Mouse (Mus musculus): Measurements from ENCODE around the gene Fgfr2. TPM values are rescaled to one million over a fixed set of nuclear protein-coding genes. Genes with fewer than 3 reads are reported as not detected.

Gene Fgfr2
- polyA plus RNA-seq, 1 experiment from 2014 or later, result 20.3 TPM

- no peak for ATAC-seq (replicated peaks; ENCODE audit: extremely low read depth, insufficient read depth, low FRiP score)
- H3K4me1 ChIP-seq (ENCODE audit: control insufficient read depth, insufficient read depth, low read length), result no peaks in the 10 kb centered on the region
- no peaks in the 10 kb centered on the region for H3K27me3 ChIP-seq (ENCODE audit: control insufficient read depth, insufficient read depth, low read length)
- no peak overlapping the region for H3K4me3 ChIP-seq (ENCODE audit: low read length)
- H3K27ac ChIP-seq (ENCODE audit: low read length), result no peak overlapping the region
- 74% methylated on average over 2 of the region's 2 CpGs for WGBS
- H3K9me3 ChIP-seq (replicated peaks; ENCODE audit: control insufficient read depth, low read length), result no peaks in the 10 kb centered on the region
- no peak overlapping the region for H3K4me2 ChIP-seq (ENCODE audit: low read depth, low read length)
- H3K36me3 ChIP-seq (ENCODE audit: control insufficient read depth, insufficient read depth), result no peaks in the 10 kb centered on the region
- H3K9ac ChIP-seq (ENCODE audit: low read length), result no peak overlapping the region
Measured at GRCm38 (mm10) chr7:132343900-132344299, 779.2 kb downstream of the Fgfr2 start.

GRCm38 (mm10) chr7:132343146-132343545 is 780.0 kb downstream of the Fgfr2 start:
- H3K4me3 ChIP-seq (ENCODE audit: low read length), result no peak overlapping the region
- ATAC-seq (replicated peaks; ENCODE audit: extremely low read depth, insufficient read depth, low FRiP score), result no peak
- 75% methylated on average over 2 of the region's 2 CpGs for WGBS

GRCm38 (mm10) chr7:132339041-132339839 is 783.9 kb downstream of the Fgfr2 start:
- 50% methylated on average over 14 of the region's 14 CpGs for WGBS
- no peak overlapping the region for H3K4me2 ChIP-seq (ENCODE audit: low read depth, low read length)

More at GRCm38 (mm10) chr7:132343146-132343545, 780.0 kb downstream of the Fgfr2 start:
- Histone ChIP-seq H3K4me2 (ENCODE audit: low read depth, low read length) (no peak overlapping the region), H3K27me3 (ENCODE audit: control insufficient read depth, insufficient read depth, low read length) (no peaks in the 10 kb centered on the region), H3K27ac (ENCODE audit: low read length) (no peak overlapping the region), H3K9me3 (replicated peaks; ENCODE audit: control insufficient read depth, low read length) (no peaks in the 10 kb centered on the region), H3K36me3 (ENCODE audit: control insufficient read depth, insufficient read depth) (no peaks in the 10 kb centered on the region), H3K4me1 (ENCODE audit: control insufficient read depth, insufficient read depth, low read length) (no peaks in the 10 kb centered on the region), H3K9ac (ENCODE audit: low read length) (no peak overlapping the region)

GRCm38 (mm10) chr7:132338350-132338749 is 784.8 kb downstream of the Fgfr2 start:
- no peak overlapping the region for H3K4me3 ChIP-seq (ENCODE audit: low read length)
- H3K36me3 ChIP-seq (ENCODE audit: control insufficient read depth, insufficient read depth), result no peaks in the 10 kb centered on the region
- no peak for ATAC-seq (replicated peaks; ENCODE audit: extremely low read depth, insufficient read depth, low FRiP score)
- peak overlapping the region; percentile 87 for H3K27ac ChIP-seq (ENCODE audit: low read length)
- H3K9me3 ChIP-seq (replicated peaks; ENCODE audit: control insufficient read depth, low read length), result no peaks in the 10 kb centered on the region
- 61% methylated on average over 6 of the region's 6 CpGs for WGBS
- H3K27me3 ChIP-seq (ENCODE audit: control insufficient read depth, insufficient read depth, low read length), result no peaks in the 10 kb centered on the region
- H3K4me2 ChIP-seq (ENCODE audit: low read depth, low read length), result no peak overlapping the region
- H3K4me1 ChIP-seq (ENCODE audit: control insufficient read depth, insufficient read depth, low read length), result peaks cover 5% of the 10 kb centered on the region
- H3K9ac ChIP-seq (ENCODE audit: low read length), result no peak overlapping the region

More at GRCm38 (mm10) chr7:132339041-132339839, 783.9 kb downstream of the Fgfr2 start:
- Histone ChIP-seq H3K36me3 (ENCODE audit: control insufficient read depth, insufficient read depth) (no peaks in the 10 kb centered on the region), H3K4me3 (ENCODE audit: low read length) (no peak overlapping the region), H3K9me3 (replicated peaks; ENCODE audit: control insufficient read depth, low read length) (no peaks in the 10 kb centered on the region), H3K27ac (ENCODE audit: low read length) (peak overlapping the region; percentile 87), H3K4me1 (ENCODE audit: control insufficient read depth, insufficient read depth, low read length) (peaks cover 5% of the 10 kb centered on the region), H3K9ac (ENCODE audit: low read length) (no peak overlapping the region), H3K27me3 (ENCODE audit: control insufficient read depth, insufficient read depth, low read length) (no peaks in the 10 kb centered on the region)
- ATAC-seq (replicated peaks; ENCODE audit: extremely low read depth, insufficient read depth, low FRiP score), result peak; percentile 45; the same call in 1 of the 2 replicates

- peaks cover 5% of the 10 kb centered on the region for H3K4me1 ChIP-seq (ENCODE audit: control insufficient read depth, insufficient read depth, low read length)
- no peak overlapping the region for H3K4me3 ChIP-seq (ENCODE audit: low read length)
- WGBS, result 80% methylated on average over 11 of the region's 11 CpGs
- no peak for ATAC-seq (replicated peaks; ENCODE audit: extremely low read depth, insufficient read depth, low FRiP score)
- H3K9me3 ChIP-seq (replicated peaks; ENCODE audit: control insufficient read depth, low read length), result no peaks in the 10 kb centered on the region
- no peaks in the 10 kb centered on the region for H3K36me3 ChIP-seq (ENCODE audit: control insufficient read depth, insufficient read depth)
- H3K27ac ChIP-seq (ENCODE audit: low read length), result peak overlapping the region; percentile 87
- H3K27me3 ChIP-seq (ENCODE audit: control insufficient read depth, insufficient read depth, low read length), result no peaks in the 10 kb centered on the region
- no peak overlapping the region for H3K9ac ChIP-seq (ENCODE audit: low read length)
- H3K4me2 ChIP-seq (ENCODE audit: low read depth, low read length), result no peak overlapping the region
Measured at GRCm38 (mm10) chr7:132337268-132337917, 785.8 kb downstream of the Fgfr2 start.

- no peak for ATAC-seq (replicated peaks; ENCODE audit: extremely low read depth, insufficient read depth, low FRiP score)
- Histone ChIP-seq H3K9ac (ENCODE audit: low read length) (no peak overlapping the region), H3K27ac (ENCODE audit: low read length) (0 out of 2 replicates have a peak overlapping the region, but pooled peaks have one; percentile 19), H3K4me2 (ENCODE audit: low read depth, low read length) (no peak overlapping the region), H3K4me1 (ENCODE audit: control insufficient read depth, insufficient read depth, low read length) (peaks cover 5% of the 10 kb centered on the region), H3K27me3 (ENCODE audit: control insufficient read depth, insufficient read depth, low read length) (no peaks in the 10 kb centered on the region), H3K36me3 (ENCODE audit: control insufficient read depth, insufficient read depth) (no peaks in the 10 kb centered on the region), H3K9me3 (replicated peaks; ENCODE audit: control insufficient read depth, low read length) (no peaks in the 10 kb centered on the region), H3K4me3 (ENCODE audit: low read length) (no peak overlapping the region)
- 39% methylated on average over 3 of the region's 3 CpGs for WGBS
Measured at GRCm38 (mm10) chr7:132336781-132337180, 786.4 kb downstream of the Fgfr2 start.

GRCm38 (mm10) chr7:132335367-132335766 is 787.8 kb downstream of the Fgfr2 start:
- Histone ChIP-seq H3K27me3 (ENCODE audit: control insufficient read depth, insufficient read depth, low read length) (no peaks in the 10 kb centered on the region; the same call in 1 of the 2 replicates), H3K27ac (ENCODE audit: low read length) (no peak overlapping the region), H3K9ac (ENCODE audit: low read length) (no peak overlapping the region), H3K4me1 (ENCODE audit: control insufficient read depth, insufficient read depth, low read length) (peaks cover 5% of the 10 kb centered on the region), H3K9me3 (replicated peaks; ENCODE audit: control insufficient read depth, low read length) (no peaks in the 10 kb centered on the region), H3K36me3 (ENCODE audit: control insufficient read depth, insufficient read depth) (no peaks in the 10 kb centered on the region), H3K4me3 (ENCODE audit: low read length) (no peak overlapping the region), H3K4me2 (ENCODE audit: low read depth, low read length) (no peak overlapping the region)
- WGBS, result 81% methylated on average over 4 of the region's 4 CpGs
- no peak for ATAC-seq (replicated peaks; ENCODE audit: extremely low read depth, insufficient read depth, low FRiP score)

GRCm38 (mm10) chr7:132333078-132333477 is 790.1 kb downstream of the Fgfr2 start:
- no peak overlapping the region for H3K27ac ChIP-seq (ENCODE audit: low read length)
- peaks cover 5% of the 10 kb centered on the region for H3K4me1 ChIP-seq (ENCODE audit: control insufficient read depth, insufficient read depth, low read length)
- H3K4me2 ChIP-seq (ENCODE audit: low read depth, low read length), result no peak overlapping the region
- H3K9ac ChIP-seq (ENCODE audit: low read length), result no peak overlapping the region
- no peak for ATAC-seq (replicated peaks; ENCODE audit: extremely low read depth, insufficient read depth, low FRiP score)
- no peak overlapping the region for H3K4me3 ChIP-seq (ENCODE audit: low read length)
- H3K9me3 ChIP-seq (replicated peaks; ENCODE audit: control insufficient read depth, low read length), result no peaks in the 10 kb centered on the region
- no peaks in the 10 kb centered on the region for H3K36me3 ChIP-seq (ENCODE audit: control insufficient read depth, insufficient read depth)
- WGBS, result 64% methylated on average over 1 of the region's 1 CpGs
- H3K27me3 ChIP-seq (ENCODE audit: control insufficient read depth, insufficient read depth, low read length), result no peaks in the 10 kb centered on the region; the same call in 1 of the 2 replicates

GRCm38 (mm10) chr7:132332176-132332575 is 791.0 kb downstream of the Fgfr2 start:
- Histone ChIP-seq H3K4me2 (ENCODE audit: low read depth, low read length) (no peak overlapping the region), H3K4me1 (ENCODE audit: control insufficient read depth, insufficient read depth, low read length) (peaks cover 4% of the 10 kb centered on the region), H3K9ac (ENCODE audit: low read length) (no peak overlapping the region), H3K27me3 (ENCODE audit: control insufficient read depth, insufficient read depth, low read length) (no peaks in the 10 kb centered on the region; the same call in 1 of the 2 replicates), H3K36me3 (ENCODE audit: control insufficient read depth, insufficient read depth) (no peaks in the 10 kb centered on the region), H3K27ac (ENCODE audit: low read length) (no peak overlapping the region), H3K9me3 (replicated peaks; ENCODE audit: control insufficient read depth, low read length) (no peaks in the 10 kb centered on the region), H3K4me3 (ENCODE audit: low read length) (no peak overlapping the region)
- WGBS, result 62% methylated on average over 11 of the region's 11 CpGs
- ATAC-seq (replicated peaks; ENCODE audit: extremely low read depth, insufficient read depth, low FRiP score), result no peak
